Mouse (Mus musculus) neural tube, embryonic 13.5 days (tissue): ENCODE data around the gene Ttc28. TPM values are rescaled to one million over a fixed set of nuclear protein-coding genes. Genes with fewer than 3 reads are reported as not detected.

Experiments
- ATAC-seq: fragments of 200-750 bp; cut with Nextera tagmentation; 2 replicates; pipeline ENCODE4 v1.8.0; 2017; ENCODE audit warnings: low read depth, mild to moderate bottlenecking, moderate TSS enrichment, moderate library complexity
- H3K27ac ChIP-seq: fragments of 300-500 bp; sonication (generic); replicated peaks from 2 replicates; pipeline ENCODE4 v1.5.1; 2015; ENCODE audit warnings: moderate library complexity, mild to moderate bottlenecking, inconsistent platforms
- H3K27me3 ChIP-seq: fragments of 300-500 bp; sonication (generic); 2 replicates; pipeline ENCODE4 v1.6.1; 2015; ENCODE audit warnings: mild to moderate bottlenecking, inconsistent platforms
- H3K36me3 ChIP-seq: fragments of 300-500 bp; sonication (generic); 2 replicates; pipeline ENCODE4 v1.6.1; 2015; ENCODE audit warnings: mild to moderate bottlenecking, inconsistent platforms
- H3K4me1 ChIP-seq: fragments of 300-500 bp; sonication (generic); replicated peaks from 2 replicates; pipeline ENCODE4 v1.6.1; 2015; ENCODE audit warnings: inconsistent platforms
- H3K4me2 ChIP-seq: fragments of 300-500 bp; sonication (generic); 2 replicates; pipeline ENCODE4 v1.6.1; 2015; ENCODE audit warnings: inconsistent platforms, mild to moderate bottlenecking, moderate library complexity
- H3K4me3 ChIP-seq: fragments of 300-500 bp; sonication (generic); 2 replicates; pipeline ENCODE4 v1.5.1; 2015; ENCODE audit warnings: mild to moderate bottlenecking, inconsistent platforms
- H3K9ac ChIP-seq: fragments of 300-500 bp; sonication (generic); 2 replicates; pipeline ENCODE4 v1.6.1; 2015; ENCODE audit warnings: moderate library complexity, mild to moderate bottlenecking, inconsistent platforms
- H3K9me3 ChIP-seq: fragments of 300-500 bp; sonication (generic); 2 replicates; pipeline ENCODE4 v1.6.1; 2016; ENCODE audit warnings: inconsistent platforms
- WGBS: fragments of 180-500 bp; shearing (Covaris S2); methylation state at CpG from one replicate; pipeline ENCODE4 v1.1.7; 2015; 5-methylcytosine and 5-hydroxymethylcytosine counted together
- polyA plus RNA-seq: library from polyadenylated mRNA; unstranded; fragments of >200 nt; fragmentation: Nextera tagmentation; extraction: Ambion mirVana; gene quantifications from 2 replicates; pipeline ENCODE4 v1.2.1, GENCODE M21; 2015

The Ttc28 gene
- polyA plus RNA-seq, 1 experiment from 2014 or later: 18.7 TPM

DNA sequence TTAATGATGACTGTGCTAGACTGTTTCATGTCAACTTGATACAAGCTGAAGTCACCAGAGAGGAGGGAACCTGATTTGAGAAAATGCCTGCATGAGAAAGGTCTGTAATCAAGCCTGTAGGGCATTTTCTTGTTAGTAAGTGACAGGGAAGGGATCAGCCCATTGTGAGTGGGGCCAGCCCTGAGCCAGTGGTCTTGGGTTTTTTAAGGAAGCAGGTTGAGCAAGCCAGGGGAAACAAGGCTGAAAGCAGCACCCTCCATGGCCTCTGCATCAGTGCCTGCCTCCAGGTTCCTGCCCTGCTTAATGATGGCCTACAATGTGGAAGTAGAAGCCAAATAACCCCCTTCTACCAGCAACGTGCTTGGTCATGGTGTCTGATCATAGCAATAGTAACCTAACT lies 89.0 kb downstream of the Ttc28 start:
- WGBS: 73% methylated on average over 1 of the region's 1 CpGs
- no peaks in the 10 kb centered on the region for H3K9me3 ChIP-seq
- no peak overlapping the region for H3K27ac ChIP-seq
- H3K36me3 ChIP-seq: no peaks in the 10 kb centered on the region
- H3K4me2 ChIP-seq: no peak overlapping the region
- no peak overlapping the region for H3K9ac ChIP-seq
- no peak for ATAC-seq
- H3K4me1 ChIP-seq: no peaks in the 10 kb centered on the region
- H3K4me3 ChIP-seq: no peak overlapping the region
- no peaks in the 10 kb centered on the region for H3K27me3 ChIP-seq

GRCm38 (mm10) chr5:110970162-110970780 lies 90.7 kb downstream of the Ttc28 start:
- 0 out of 2 replicates have a peak, but pooled peaks cover 7% of the 10 kb centered on the region for H3K9me3 ChIP-seq
- H3K36me3 ChIP-seq: no peaks in the 10 kb centered on the region; the same call in 1 of the 2 replicates
- no peaks in the 10 kb centered on the region for H3K4me1 ChIP-seq
- H3K27ac ChIP-seq: no peak overlapping the region
- no peak overlapping the region for H3K9ac ChIP-seq
- no peaks in the 10 kb centered on the region for H3K27me3 ChIP-seq
- no peak overlapping the region for H3K4me3 ChIP-seq
- H3K4me2 ChIP-seq: no peak overlapping the region
- ATAC-seq: no peak
- 86% methylated on average over 9 of the region's 9 CpGs for WGBS

GRCm38 (mm10) chr5:110976721-110977120 lies 97.1 kb downstream of the Ttc28 start:
- H3K4me3 ChIP-seq: no peak overlapping the region
- peaks cover 21% of the 10 kb centered on the region for H3K4me1 ChIP-seq
- H3K27ac ChIP-seq: no peak overlapping the region
- H3K36me3 ChIP-seq: no peaks in the 10 kb centered on the region; the same call in 1 of the 2 replicates
- no peak overlapping the region for H3K9ac ChIP-seq
- 0 out of 2 replicates have a peak, but pooled peaks cover 7% of the 10 kb centered on the region for H3K9me3 ChIP-seq
- no peak overlapping the region for H3K4me2 ChIP-seq
- 91% methylated on average over 7 of the region's 7 CpGs for WGBS
- ATAC-seq: no peak
- H3K27me3 ChIP-seq: no peaks in the 10 kb centered on the region

DNA sequence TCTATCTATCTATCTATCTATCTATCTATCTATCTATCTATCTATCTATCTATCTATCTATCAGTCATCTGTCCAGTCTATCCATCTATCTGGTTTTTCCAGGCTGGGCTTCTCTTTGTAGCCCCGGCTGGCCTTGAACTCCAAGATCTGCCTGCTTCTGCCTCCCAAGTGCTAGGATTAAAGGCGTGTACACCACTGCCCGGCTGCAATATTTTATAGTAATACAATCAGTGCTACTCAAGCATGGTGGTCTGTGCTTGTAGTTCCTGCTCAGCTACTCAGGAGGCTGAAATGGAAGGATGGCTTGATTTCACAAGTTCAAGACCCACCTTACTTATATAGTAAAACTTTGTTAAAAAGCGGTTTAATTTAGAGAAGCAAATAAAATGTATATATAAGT lies 98.2 kb downstream of the Ttc28 start:
- Histone ChIP-seq H3K4me2 (no peak overlapping the region), H3K27ac (no peak overlapping the region), H3K4me3 (no peak overlapping the region), H3K36me3 (no peaks in the 10 kb centered on the region; the same call in 1 of the 2 replicates), H3K27me3 (no peaks in the 10 kb centered on the region), H3K4me1 (peaks cover 32% of the 10 kb centered on the region), H3K9ac (no peak overlapping the region), H3K9me3 (0 out of 2 replicates have a peak, but pooled peaks cover 7% of the 10 kb centered on the region)
- ATAC-seq: no peak
- 81% methylated on average over 4 of the region's 4 CpGs for WGBS

DNA sequence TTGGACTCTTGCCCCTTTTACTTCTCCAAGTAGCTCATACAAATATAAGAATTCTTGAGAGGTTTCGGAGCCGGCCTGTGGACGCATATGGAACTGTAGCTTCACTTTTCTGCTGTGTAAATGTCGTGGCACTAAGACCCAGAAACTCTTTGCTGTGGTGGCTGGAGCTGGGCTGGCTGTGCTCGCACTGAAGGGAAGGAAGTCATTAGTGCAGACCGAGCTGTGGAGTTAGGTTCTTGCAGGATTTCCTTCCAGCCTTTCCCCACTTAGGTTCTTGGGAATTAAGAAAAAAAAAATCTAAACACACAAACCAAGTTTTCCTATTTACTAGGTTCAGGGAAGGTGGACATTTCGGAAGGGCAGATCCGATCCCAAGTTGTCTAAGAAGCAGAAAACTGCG lies 98.9 kb downstream of the Ttc28 start:
- peak; percentile 63; the same call in 1 of the 2 replicates for ATAC-seq
- peaks cover 39% of the 10 kb centered on the region for H3K4me1 ChIP-seq
- no peaks in the 10 kb centered on the region; the same call in 1 of the 2 replicates for H3K36me3 ChIP-seq
- peak overlapping the region; percentile 81 for H3K4me3 ChIP-seq
- peak overlapping the region; percentile 76 for H3K4me2 ChIP-seq
- H3K9me3 ChIP-seq: 0 out of 2 replicates have a peak, but pooled peaks cover 7% of the 10 kb centered on the region
- 2% methylated on average over 9 of the region's 9 CpGs for WGBS
- peak overlapping the region; percentile 93 for H3K27ac ChIP-seq
- peak overlapping the region; percentile 88 for H3K9ac ChIP-seq
- no peaks in the 10 kb centered on the region for H3K27me3 ChIP-seq

GRCm38 (mm10) chr5:110979011-110979860 lies 99.6 kb downstream of the Ttc28 start:
- WGBS: under 1% methylated on average over 99 of the region's 104 CpGs
- ATAC-seq: peak; percentile 65

GRCm38 (mm10) chr5:110979861-110980346 lies 100.3 kb downstream of the Ttc28 start:
- Histone ChIP-seq H3K4me3 (peak overlapping the region; percentile 81), H3K4me2 (peak overlapping the region; percentile 76), H3K27me3 (no peaks in the 10 kb centered on the region), H3K36me3 (no peaks in the 10 kb centered on the region), H3K9me3 (no peaks in the 10 kb centered on the region), H3K9ac (peak overlapping the region; percentile 88), H3K27ac (peak overlapping the region; percentile 93), H3K4me1 (peaks cover 53% of the 10 kb centered on the region)
- WGBS: 0% methylated on average over 14 of the region's 14 CpGs
- ATAC-seq: peak; percentile 45; the same call in 1 of the 2 replicates

More at GRCm38 (mm10) chr5:110979011-110979860, 99.6 kb downstream of the Ttc28 start:
- Histone ChIP-seq H3K4me1 (peaks cover 46% of the 10 kb centered on the region), H3K4me2 (peak overlapping the region; percentile 76), H3K4me3 (peak overlapping the region; percentile 81), H3K27ac (peak overlapping the region; percentile 93), H3K36me3 (no peaks in the 10 kb centered on the region; the same call in 1 of the 2 replicates), H3K9ac (peak overlapping the region; percentile 88), H3K9me3 (0 out of 2 replicates have a peak, but pooled peaks cover 6% of the 10 kb centered on the region), H3K27me3 (no peaks in the 10 kb centered on the region)

GRCm38 (mm10) chr5:110980576-110980975 lies 101.0 kb downstream of the Ttc28 start:
- Histone ChIP-seq H3K4me2 (peak overlapping the region; percentile 76), H3K9ac (peak overlapping the region; percentile 88), H3K4me3 (peak overlapping the region; percentile 81), H3K4me1 (peaks cover 60% of the 10 kb centered on the region), H3K9me3 (no peaks in the 10 kb centered on the region), H3K27me3 (no peaks in the 10 kb centered on the region), H3K36me3 (0 out of 2 replicates have a peak, but pooled peaks cover 4% of the 10 kb centered on the region), H3K27ac (peak overlapping the region; percentile 93)
- 40% methylated on average over 5 of the region's 5 CpGs for WGBS
- ATAC-seq: no peak

- peak overlapping the region; percentile 76 for H3K4me2 ChIP-seq
- peak overlapping the region; percentile 64; the same call in 1 of the 2 replicates for H3K9ac ChIP-seq
- H3K4me1 ChIP-seq: peaks cover 61% of the 10 kb centered on the region
- peak overlapping the region; percentile 81 for H3K4me3 ChIP-seq
- ATAC-seq: no peak
- H3K9me3 ChIP-seq: no peaks in the 10 kb centered on the region
- H3K36me3 ChIP-seq: 0 out of 2 replicates have a peak, but pooled peaks cover 4% of the 10 kb centered on the region
- H3K27ac ChIP-seq: 0 out of 2 replicates have a peak overlapping the region, but pooled peaks have one; percentile 0
- 62% methylated on average over 3 of the region's 3 CpGs for WGBS
- H3K27me3 ChIP-seq: no peaks in the 10 kb centered on the region
Observed at GRCm38 (mm10) chr5:110982436-110982835, 102.8 kb downstream of the Ttc28 start.

DNA sequence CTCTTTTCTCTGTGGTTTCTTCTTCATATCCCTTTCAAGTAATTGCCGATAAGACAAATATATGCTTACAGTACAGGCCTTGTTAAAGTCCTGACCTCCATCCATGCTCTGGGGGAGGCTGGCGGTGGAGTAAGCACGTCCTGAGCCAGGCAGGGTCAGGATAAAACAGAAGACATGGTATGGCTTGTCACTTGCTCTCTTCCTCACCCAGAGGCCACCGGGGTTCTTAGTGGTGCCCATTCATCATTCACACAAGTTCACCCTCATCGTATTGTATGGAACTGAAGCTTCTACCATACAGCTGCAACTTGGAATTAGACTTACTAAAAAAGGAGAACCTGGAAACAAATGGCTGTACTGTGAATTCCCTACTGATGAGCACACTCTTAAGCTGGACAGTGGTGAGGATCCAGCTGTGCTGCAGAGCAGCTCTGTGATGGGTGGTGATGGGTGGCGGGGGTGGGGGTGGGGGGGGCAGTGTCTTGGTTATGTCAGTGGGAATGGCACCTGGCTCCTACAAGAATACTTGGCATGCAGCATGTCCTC lies 104.6 kb downstream of the Ttc28 start:
- Histone ChIP-seq H3K4me3 (no peak overlapping the region), H3K4me1 (peaks cover 57% of the 10 kb centered on the region), H3K9me3 (no peaks in the 10 kb centered on the region), H3K4me2 (no peak overlapping the region), H3K27ac (0 out of 2 replicates have a peak overlapping the region, but pooled peaks have one; percentile 13), H3K27me3 (no peaks in the 10 kb centered on the region), H3K36me3 (0 out of 2 replicates have a peak, but pooled peaks cover 4% of the 10 kb centered on the region), H3K9ac (no peak overlapping the region)
- no peak for ATAC-seq
- 81% methylated on average over 6 of the region's 6 CpGs for WGBS

DNA sequence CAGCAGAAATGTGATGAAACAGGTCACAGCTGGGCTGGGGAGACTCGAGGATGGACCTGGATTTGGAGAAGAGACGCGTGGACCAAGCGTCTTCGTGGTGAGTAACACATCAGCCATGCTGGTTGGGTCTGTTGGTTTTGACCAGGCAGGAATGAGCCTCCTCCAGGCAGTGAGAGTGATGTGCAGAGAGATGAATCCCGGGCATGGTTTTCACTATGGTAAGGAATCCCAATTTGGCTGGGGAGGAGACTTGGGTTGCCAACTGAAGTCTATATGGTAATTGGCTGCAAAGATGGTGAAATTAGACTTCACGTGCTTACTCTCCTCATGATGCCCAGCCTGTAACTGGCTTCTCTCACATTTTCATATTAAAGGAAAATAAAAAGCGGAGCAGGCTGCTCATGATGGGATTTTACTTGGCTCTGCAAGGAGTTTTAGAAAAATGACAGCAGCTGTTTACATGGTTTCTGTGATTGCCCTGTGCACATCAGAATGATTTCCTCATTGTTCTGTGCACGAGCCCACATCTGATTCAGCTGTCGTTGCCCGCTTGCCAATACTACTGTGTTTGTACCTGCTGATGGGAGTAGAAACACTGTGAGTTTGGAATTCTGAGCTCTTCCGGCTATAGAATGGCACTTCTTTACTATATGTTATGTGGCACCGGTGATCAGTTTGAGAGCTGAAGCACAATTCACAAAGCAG lies 117.4 kb downstream of the Ttc28 start:
- 67% methylated on average over 13 of the region's 13 CpGs for WGBS
- ATAC-seq: peak; percentile 61; the same call in 1 of the 2 replicates

More for the DNA sequence above, 117.4 kb downstream of the Ttc28 start:
- no peaks in the 10 kb centered on the region for H3K36me3 ChIP-seq
- H3K27ac ChIP-seq: peak overlapping the region; percentile 82
- no peaks in the 10 kb centered on the region for H3K27me3 ChIP-seq
- H3K4me1 ChIP-seq: peaks cover 46% of the 10 kb centered on the region
- no peak overlapping the region for H3K4me2 ChIP-seq
- H3K4me3 ChIP-seq: no peak overlapping the region
- no peak overlapping the region for H3K9ac ChIP-seq
- H3K9me3 ChIP-seq: no peaks in the 10 kb centered on the region
